Mouse (Mus musculus) liver, adult 2 months (tissue): ENCODE measurements at regions not wholly inside any gene's neighbourhood (a gene's known extent, or its start where the extent isn't known, plus 50 kb on each side); places are given as distances from the start of the nearest gene placed in this dataset.

Experiments
- CTCF ChIP-seq: fragments of 200-500 bp; IDR thresholded peaks from 2 replicates; pipeline ENCODE4 v1.5.1; 2011; ENCODE audit warnings: low read depth, low read length, control low read depth
- POLR2A ChIP-seq: fragments of 200-500 bp; IDR thresholded peaks from 2 replicates; pipeline ENCODE4 v1.6.1; 2011; ENCODE audit warnings: low read length, control low read depth; ENCODE audit not compliant: insufficient read depth; ENCODE audit errors: extremely low read depth

- TF ChIP-seq POLR2A = no peak
- no peak for TF ChIP-seq CTCF
These were observed 180.7 kb downstream of the Gm4340 start for GRCm38 (mm10) chr10:104374567-104374966.
